Mouse (Mus musculus) frontal cortex, adult (tissue): ENCODE measurements around the gene Zfp367.

Experiments used
- ATAC-seq: cut with Nextera tagmentation; 2 replicates; pipeline ENCODE4 v1.9.2; 2017; ENCODE audit warnings: mild to moderate bottlenecking, moderate library complexity, mixed read lengths; ENCODE audit not compliant: low TSS enrichment

The Zfp367 gene

DNA sequence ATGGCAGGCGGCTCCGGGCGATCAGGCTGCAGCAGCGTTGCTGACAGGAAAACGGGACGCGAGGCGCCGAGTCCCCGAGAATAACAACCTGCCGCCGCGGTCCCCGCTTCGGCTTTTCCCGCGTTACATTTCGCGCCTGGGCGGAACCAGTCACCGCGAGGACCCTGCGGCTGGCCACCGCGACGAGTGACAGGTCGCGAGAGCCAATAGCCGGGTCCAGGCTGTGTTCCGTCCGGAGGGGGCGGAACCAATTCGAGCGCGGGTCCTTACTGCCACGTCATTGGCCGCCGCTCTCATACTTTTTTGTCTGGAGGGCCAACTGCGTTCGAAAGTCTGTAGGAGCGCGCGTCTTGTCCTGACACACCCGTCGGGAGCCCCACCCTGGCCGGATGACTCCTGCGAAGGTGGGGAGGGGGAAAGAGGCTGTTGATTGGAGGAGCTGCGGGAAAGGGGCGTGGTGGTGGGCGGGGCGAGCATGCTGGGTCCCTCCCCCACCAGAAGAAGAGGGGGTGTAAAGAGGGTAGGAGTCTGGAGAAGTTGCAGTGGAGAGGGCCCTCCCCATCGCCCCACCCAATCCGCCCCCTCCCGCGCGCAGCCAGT is at the start of gene Zfp367:
Gene Zfp367, minus strand, starts transcription at position 120 of the 600 bp plus-strand sequence.
- peak; percentile 95 for ATAC-seq

DNA sequence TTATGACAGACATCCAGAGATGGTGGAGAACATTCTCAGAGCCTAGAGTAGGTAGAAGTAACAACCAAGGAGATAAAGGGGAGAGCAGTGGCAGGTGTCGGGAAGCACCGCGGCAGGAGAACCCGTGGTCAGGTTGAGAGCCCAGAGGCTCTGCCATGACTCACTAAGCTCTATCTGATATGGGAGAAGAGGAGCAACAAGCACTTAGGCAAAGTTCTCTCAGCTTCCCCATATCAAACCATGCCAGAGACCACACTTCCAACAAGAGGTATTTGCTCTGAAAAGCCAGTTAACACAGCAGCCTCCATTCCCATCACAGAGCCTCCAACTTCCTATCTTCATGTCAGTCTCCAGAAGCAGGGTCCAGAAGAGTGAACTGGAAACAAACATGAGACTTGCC is 47.9 kb upstream of the Zfp367 start:
- no peak for ATAC-seq

GRCm38 (mm10) chr13:64198310-64198709 is 45.3 kb upstream of the Zfp367 start:
- ATAC-seq, result no peak

GRCm38 (mm10) chr13:64197899-64198298 is 44.9 kb upstream of the Zfp367 start:
- no peak for ATAC-seq

GRCm38 (mm10) chr13:64187065-64187464 is 34.1 kb upstream of the Zfp367 start:
- 0 out of 2 replicates have a peak, but pooled peaks have one; percentile 1 for ATAC-seq

DNA sequence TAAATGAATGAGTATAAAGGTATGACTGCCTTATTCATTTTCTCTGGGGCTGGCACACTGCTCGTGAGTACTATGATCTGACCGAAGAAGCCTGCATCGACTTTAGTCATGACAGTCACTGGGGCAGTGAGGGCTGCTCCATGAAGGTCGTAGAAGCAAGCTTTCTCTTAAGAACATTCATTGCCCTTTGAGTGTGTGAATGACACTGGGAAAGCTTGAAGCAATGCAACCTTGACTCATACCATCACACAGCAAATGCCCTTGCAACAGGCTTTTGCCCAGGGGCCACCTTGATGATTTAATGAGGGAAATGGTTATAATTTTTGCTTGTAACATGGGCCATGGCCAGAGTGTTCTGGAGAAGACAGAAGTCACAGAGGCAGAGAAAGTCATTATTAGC is 33.5 kb upstream of the Zfp367 start:
- no peak for ATAC-seq

DNA sequence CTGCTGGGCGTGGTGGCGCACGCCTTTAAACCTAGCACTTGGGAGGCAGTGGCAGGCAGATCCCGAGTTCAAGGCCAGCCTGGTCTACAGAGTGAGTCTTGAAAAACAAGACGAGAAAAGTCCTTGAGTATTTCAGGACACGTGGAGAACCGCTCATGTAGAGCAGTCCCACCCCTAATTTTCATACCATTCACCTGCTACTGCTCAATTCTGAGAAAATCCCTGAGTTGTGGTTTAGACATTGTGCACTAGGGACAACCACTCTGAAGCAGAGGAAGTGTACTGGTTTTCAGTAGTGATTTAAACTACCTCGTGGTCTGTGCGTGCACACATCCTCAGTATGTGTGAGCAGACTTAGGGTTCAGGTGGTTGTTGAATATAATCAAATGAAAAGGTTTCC is 32.6 kb upstream of the Zfp367 start:
- no peak for ATAC-seq

- no peak for ATAC-seq
These were observed 32.2 kb upstream of the Zfp367 start for GRCm38 (mm10) chr13:64185176-64185575.

DNA sequence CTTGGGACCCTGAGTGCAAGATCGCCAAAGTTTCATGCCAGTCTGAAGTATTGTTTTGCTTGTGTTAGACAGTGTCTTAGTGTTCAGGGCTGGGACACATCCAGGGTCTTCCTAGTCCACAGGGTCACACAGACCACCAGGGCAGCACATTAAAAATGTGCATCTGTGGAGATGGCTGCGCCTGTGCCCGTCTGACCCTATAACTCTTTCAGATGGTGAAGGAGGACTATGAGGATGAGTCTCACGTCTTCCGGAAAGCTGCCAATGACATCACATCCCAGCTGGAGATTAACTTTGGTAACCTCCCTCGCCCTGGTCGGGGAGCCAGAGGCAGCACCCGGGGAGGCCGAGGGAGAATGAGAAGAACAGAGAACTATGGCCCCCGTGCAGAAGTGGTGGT is 31.4 kb upstream of the Zfp367 start:
- ATAC-seq, result no peak

GRCm38 (mm10) chr13:64183583-64183982 is 30.6 kb upstream of the Zfp367 start:
- no peak for ATAC-seq

DNA sequence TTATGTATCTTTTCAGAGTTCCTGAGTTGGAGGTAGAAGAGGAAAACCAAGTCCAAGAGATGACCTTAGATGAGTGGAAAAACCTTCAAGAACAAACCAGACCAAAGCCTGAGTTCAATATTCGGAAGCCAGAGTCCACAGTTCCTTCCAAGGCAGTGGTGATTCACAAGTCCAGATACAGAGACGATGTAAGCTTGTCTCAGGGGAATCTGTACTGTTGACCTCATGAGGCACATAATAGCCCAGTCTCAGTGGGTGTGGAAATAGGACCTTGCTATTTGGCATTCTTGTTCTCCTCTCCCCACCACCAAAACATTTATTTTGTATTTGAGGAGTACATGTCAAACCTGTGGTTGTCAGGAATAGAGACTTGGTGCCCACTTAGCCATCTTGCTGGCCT is 29.1 kb upstream of the Zfp367 start:
- no peak for ATAC-seq

DNA sequence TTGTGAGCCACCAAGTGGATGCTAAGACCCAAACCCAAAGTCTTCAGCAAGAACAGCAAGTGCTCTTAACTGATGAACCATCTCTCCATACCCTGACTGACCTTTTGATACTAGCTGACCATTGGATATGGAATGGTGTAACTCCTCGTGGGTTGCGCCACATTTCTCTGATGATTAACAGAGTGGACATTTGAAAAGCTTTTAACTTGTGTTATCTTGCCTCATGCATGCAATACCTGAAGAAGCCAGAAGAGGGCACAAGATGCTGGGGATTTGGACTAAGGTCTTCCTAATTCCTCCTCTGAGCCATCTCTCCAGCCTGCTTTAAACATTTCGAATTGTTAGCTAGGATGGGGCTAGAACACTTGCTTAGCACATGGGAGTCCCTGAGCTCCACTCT is 27.9 kb upstream of the Zfp367 start:
- peak; percentile 48 for ATAC-seq

- ATAC-seq, result no peak
These were observed 27.3 kb upstream of the Zfp367 start for GRCm38 (mm10) chr13:64180300-64180699.

DNA sequence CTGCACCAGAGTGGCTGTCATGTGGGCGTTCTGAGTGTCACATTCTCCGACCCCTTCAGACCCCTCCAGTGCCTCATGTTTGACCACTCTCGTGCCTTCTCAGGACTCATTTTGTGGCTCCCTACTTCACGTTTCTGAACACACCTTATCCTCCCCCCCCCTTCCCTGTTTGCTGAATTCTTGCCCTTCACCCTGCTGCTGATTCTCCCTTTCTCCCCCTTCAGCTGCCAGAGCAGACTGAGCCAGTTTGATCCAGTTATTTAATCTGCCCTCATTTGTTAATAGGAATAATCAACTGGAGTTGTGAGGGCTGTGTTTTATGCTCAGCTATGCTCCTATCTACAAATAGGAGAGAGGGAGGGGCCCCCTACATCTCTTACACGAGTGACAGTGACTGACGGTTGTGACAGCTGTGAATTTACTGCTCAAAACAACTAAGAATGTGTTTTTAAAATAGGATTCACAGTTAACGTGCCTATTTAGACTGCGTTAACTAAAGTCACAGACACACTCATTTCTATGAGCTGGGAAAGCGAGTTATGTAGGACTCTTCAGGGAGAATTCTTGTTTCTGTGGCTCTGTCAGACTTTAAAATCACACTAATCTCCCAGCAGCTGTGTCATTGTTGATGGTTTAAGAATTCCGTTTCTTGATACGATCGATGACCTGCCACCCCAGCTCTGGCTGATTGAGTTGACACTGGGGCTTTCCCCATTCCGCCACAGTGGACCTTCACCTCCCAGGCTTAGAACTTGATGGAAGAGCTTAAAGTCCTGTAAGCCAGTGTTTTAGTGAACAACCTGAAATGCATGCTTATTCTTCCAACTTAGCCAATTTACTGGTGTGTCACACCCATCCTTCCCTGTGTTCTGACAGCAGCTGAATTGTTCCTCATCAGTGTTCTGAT is 26.0 kb upstream of the Zfp367 start:
- no peak for ATAC-seq

GRCm38 (mm10) chr13:64178000-64178399 is 25.0 kb upstream of the Zfp367 start:
- ATAC-seq, result no peak

DNA sequence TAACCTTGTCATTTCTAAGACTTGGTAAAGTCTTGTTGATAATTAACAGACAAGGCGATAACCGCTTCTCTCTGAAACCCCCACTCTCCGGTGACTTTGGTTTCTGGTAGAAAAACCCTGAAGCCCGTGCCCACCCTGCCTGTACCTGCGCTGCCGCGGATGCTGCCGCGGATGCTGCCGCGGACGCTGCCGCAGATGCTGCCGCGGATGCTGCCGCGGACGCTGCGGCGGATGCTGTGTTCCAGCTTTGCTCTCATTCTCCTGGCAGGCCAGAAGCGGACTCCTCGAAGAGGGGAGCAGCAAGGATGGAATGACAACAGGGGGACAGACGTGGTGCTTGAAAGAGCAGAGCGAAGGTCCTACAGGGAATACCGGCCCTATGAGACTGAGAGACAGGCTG is 16.7 kb upstream of the Zfp367 start:
- ATAC-seq, result no peak

DNA sequence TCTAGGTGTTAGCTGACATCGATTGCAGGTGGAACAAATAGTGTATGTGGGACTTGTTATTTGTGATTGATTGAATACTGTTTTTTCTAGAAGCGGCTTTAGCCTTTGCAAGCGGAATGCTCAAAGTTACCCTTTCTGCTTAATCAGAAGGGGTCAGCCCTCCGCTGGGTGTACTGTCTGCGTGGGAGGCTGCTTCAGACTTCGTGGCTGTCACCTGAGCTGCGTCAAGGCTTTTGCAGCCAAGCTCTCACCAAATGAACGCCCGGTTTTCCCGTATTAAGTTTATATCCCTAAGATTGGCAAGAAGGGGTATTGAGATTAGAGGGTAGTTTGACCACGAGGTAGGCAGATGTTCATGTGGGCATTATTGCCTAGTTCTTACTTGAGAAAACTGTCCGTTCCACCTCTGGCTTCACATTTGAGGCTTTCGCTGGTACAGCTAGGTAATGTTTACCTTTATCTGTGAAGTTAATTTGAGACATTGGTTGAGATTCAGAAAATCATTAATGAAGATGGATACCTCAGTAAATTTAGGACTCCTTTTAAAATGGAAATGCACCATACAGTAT is 10.2 kb upstream of the Zfp367 start:
- no peak for ATAC-seq

DNA sequence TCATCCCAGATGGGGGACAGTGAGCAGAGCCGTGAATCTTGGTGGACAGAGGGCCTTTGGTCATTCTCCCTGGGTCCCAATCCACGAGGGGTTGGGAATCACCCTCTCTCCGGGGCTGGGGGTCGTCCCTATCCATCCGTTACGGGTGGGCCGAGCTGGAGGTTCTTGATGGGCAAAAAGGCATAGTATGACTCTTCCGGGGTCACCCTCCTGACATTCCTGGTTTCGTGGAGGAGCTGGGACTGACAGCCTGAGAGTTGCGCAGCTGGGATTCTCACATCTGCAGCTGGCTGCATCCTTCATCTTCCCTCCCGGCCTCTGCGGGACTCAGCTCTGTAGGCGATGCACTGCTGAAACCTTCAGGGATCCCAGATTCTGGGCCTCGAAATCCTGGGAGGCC is 9.6 kb upstream of the Zfp367 start:
- peak; percentile 34; the same call in 1 of the 2 replicates for ATAC-seq

DNA sequence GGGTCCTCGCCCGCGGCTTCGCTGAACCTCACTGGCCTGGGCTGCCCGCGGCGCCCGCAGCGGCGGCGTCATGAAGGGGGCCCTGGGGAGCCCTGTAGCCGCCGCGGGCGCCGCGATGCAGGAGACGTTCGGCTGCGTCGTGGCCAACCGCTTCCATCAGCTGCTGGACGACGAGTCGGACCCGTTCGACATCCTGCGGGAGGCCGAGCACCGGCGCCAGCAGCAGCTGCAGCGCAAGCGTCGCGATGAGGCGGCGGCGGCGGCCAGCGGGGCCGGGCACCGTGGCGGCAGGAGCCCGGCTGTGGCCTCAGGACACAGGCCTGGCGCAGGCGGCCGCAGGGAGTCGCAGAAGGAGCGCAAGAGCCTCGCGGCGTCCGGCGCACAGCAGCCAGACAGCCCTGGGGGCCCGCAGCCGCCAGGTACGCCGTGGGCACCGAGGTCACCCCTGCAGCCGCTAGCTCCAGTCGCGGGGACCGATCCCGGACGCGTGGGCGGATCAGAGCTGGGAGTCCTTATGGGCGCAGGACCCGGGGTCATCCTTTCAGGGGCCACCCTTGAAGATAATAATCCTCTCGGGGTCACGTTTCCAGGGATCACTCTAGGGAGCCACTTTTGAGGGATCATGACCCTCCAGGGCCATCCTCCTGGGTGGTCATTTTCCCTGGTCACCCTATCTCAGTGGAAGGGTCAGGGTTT is 9.1 kb upstream of the Zfp367 start:
- peak; percentile 54 for ATAC-seq

DNA sequence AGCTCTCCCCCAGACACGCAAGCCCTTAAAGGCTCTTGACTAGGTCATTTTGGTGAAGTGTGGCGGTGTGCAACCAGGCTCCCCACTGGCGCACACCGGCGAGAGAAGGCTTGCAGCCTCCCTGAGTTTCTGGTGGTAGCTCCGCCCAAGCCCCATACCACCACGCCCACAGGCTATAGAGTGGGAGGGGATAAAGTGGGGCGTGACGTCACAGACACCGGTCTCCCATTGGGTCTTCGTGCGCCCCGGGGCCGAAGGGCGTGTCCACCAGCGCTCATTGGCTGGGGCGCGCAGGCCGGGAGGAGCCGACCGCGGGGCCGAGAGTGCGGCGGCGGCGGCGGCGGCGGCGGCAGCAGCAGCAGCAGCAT is 8.5 kb upstream of the Zfp367 start, which contains the start of gene Habp4:
Gene Habp4, plus strand, starts transcription at position 277 of the 368 bp plus-strand sequence.
- ATAC-seq, result peak; percentile 93

DNA sequence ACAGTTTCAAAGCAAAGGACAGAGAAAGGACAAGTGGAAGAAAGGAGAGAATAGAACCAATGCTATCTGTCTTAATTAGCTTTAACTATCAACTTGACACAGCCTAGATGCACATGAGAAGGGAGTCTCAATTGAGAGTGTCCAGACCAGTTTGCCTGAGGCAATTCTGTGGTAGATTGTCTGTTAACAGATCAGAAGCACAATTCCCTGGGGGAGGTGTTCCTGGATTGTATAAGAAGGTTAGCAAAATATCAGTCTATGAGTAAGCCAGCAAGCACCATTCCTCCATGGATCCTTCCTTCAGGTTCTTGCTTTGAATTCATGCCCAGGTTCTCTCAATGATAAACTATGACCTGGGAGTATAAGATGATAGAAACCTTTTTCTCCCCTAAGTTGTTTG is 4.0 kb upstream of the Zfp367 start:
- no peak for ATAC-seq

GRCm38 (mm10) chr13:64155171-64155571 is 2.2 kb upstream of the Zfp367 start:
- ATAC-seq, result no peak
